Mouse (Mus musculus): ENCODE data around the gene Gm10375. TPM values are rescaled to one million over a fixed set of nuclear protein-coding genes. Genes with fewer than 3 reads are reported as not detected.
"Not testable (repeated sequence)": the region's sequence is repeated elsewhere in the genome, so short reads cannot be mapped to it uniquely, and the experiment has no call there.

Gene Gm10375
- not detected in 2 replicates for polyA plus RNA-seq (2014; fragmentation: Nextera tagmentation; extraction: Ambion mirVana)

GRCm38 (mm10) chr14:43607913-43608312 is at the start of gene Gm10375:
Gm10375 (minus strand) TSS chr14:43608013.
- H3K4me3 ChIP-seq (ENCODE audit: low read depth, low read length); H3K27ac ChIP-seq (ENCODE audit: low read depth); H3K9me3 ChIP-seq (ENCODE audit: low read depth, low read length); H3K27me3 ChIP-seq (ENCODE audit: insufficient read depth, low read length); H3K4me1 ChIP-seq (ENCODE audit: insufficient read depth); DNase-seq; H3K9ac ChIP-seq; H3K36me3 ChIP-seq (ENCODE audit: insufficient read depth); H3K4me2 ChIP-seq; ATAC-seq (ENCODE audit: insufficient read depth): not testable (repeated sequence)

- ATAC-seq (ENCODE audit: insufficient read depth); H3K27ac ChIP-seq (ENCODE audit: low read depth); H3K4me1 ChIP-seq (ENCODE audit: insufficient read depth); H3K9ac ChIP-seq; H3K4me3 ChIP-seq (ENCODE audit: low read depth, low read length); H3K27me3 ChIP-seq (ENCODE audit: insufficient read depth, low read length); H3K9me3 ChIP-seq (ENCODE audit: low read depth, low read length); DNase-seq; H3K4me2 ChIP-seq; H3K36me3 ChIP-seq (ENCODE audit: insufficient read depth): not testable (repeated sequence)
- WGBS = 93% methylated on average over 1 of the region's 2 CpGs
Observed at GRCm38 (mm10) chr14:43579046-43579445, 28.8 kb downstream of the Gm10375 start, which contains the start of gene Gm17654. Gm17654 (minus strand) TSS chr14:43579146.

GRCm38 (mm10) chr14:43577969-43578368 is 29.8 kb downstream of the Gm10375 start:
- ATAC-seq (ENCODE audit: insufficient read depth) = not testable (repeated sequence)
- WGBS = 77% methylated on average over 2 of the region's 4 CpGs

More at GRCm38 (mm10) chr14:43577969-43578368, 29.8 kb downstream of the Gm10375 start:
- H3K9ac ChIP-seq; H3K4me1 ChIP-seq (ENCODE audit: insufficient read depth); H3K27me3 ChIP-seq (ENCODE audit: insufficient read depth, low read length); H3K36me3 ChIP-seq (ENCODE audit: insufficient read depth); H3K4me3 ChIP-seq (ENCODE audit: low read depth, low read length); H3K4me2 ChIP-seq; DNase-seq; H3K27ac ChIP-seq (ENCODE audit: low read depth); H3K9me3 ChIP-seq (ENCODE audit: low read depth, low read length): not testable (repeated sequence)

Other genes with a start within 250 kb of the Gm10375 start
- not detected in 2 replicates for gene Gm8138, start 191.7 kb downstream of the Gm10375 start, polyA plus RNA-seq (2014; fragmentation: Nextera tagmentation; extraction: Ambion mirVana)
- 0.16 TPM in 1 of 2 replicates, not detected in the other for gene Gm5799, start 64.4 kb downstream of the Gm10375 start, polyA plus RNA-seq (2014; fragmentation: Nextera tagmentation; extraction: Ambion mirVana)
- gene Gm17654, start 28.9 kb downstream of the Gm10375 start, polyA plus RNA-seq (2014; fragmentation: Nextera tagmentation; extraction: Ambion mirVana) = not detected in 2 replicates
- gene Gm8165, start 69.2 kb upstream of the Gm10375 start, polyA plus RNA-seq (2014; fragmentation: Nextera tagmentation; extraction: Ambion mirVana) = not detected in 2 replicates
- gene Gm7324, start 89.8 kb upstream of the Gm10375 start, polyA plus RNA-seq (2014; fragmentation: Nextera tagmentation; extraction: Ambion mirVana) = 1.7 and 2.5 TPM in 2 replicates
- gene Gm16506, start 119.5 kb upstream of the Gm10375 start, polyA plus RNA-seq (2014; fragmentation: Nextera tagmentation; extraction: Ambion mirVana) = not detected in 2 replicates
- not detected in 2 replicates for gene Gm6526, start 139.9 kb upstream of the Gm10375 start, polyA plus RNA-seq (2014; fragmentation: Nextera tagmentation; extraction: Ambion mirVana)
- not detected in 2 replicates for gene Gm8180, start 176.7 kb upstream of the Gm10375 start, polyA plus RNA-seq (2014; fragmentation: Nextera tagmentation; extraction: Ambion mirVana)

All from lung, embryonic 14.5 days (tissue).